Mouse (Mus musculus) midbrain, embryonic 16.5 days (tissue): Measurements from ENCODE around the gene Sptbn4. TPM values are rescaled to one million over a fixed set of nuclear protein-coding genes. Genes with fewer than 3 reads are reported as not detected.

Source experiments
- ATAC-seq: fragments of 200-750 bp; cut with Nextera tagmentation; 2 replicates; pipeline ENCODE4 v1.8.0; 2017; ENCODE audit warnings: moderate TSS enrichment
- H3K27ac ChIP-seq: fragments of 300-500 bp; sonication (generic); 2 replicates; pipeline ENCODE4 v1.5.1; 2014; ENCODE audit warnings: mild to moderate bottlenecking, low read length, mixed read lengths
- H3K27me3 ChIP-seq: fragments of 300-500 bp; sonication (generic); 2 replicates; pipeline ENCODE4 v1.6.1; 2014; ENCODE audit warnings: low read depth, low read length, mixed read lengths; ENCODE audit not compliant: control insufficient read depth, insufficient read depth
- H3K36me3 ChIP-seq: fragments of 300-500 bp; sonication (generic); 2 replicates; pipeline ENCODE4 v1.6.1; 2014; ENCODE audit warnings: mild to moderate bottlenecking, low read length, moderate library complexity, mixed read lengths; ENCODE audit not compliant: control insufficient read depth, insufficient read depth
- H3K4me1 ChIP-seq: fragments of 300-500 bp; sonication (generic); 2 replicates; pipeline ENCODE4 v1.6.1; 2014; ENCODE audit warnings: mild to moderate bottlenecking, low read length, mixed read lengths; ENCODE audit not compliant: control insufficient read depth, insufficient read depth
- H3K4me2 ChIP-seq: fragments of 300-500 bp; sonication (generic); 2 replicates; pipeline ENCODE4 v1.6.1; 2014; ENCODE audit warnings: mild to moderate bottlenecking, low read length, mixed read lengths
- H3K4me3 ChIP-seq: fragments of 300-500 bp; sonication (generic); 2 replicates; pipeline ENCODE4 v1.5.1; 2014; ENCODE audit warnings: low read depth, mild to moderate bottlenecking, low read length, moderate library complexity, mixed read lengths
- H3K9ac ChIP-seq: fragments of 300-500 bp; sonication (generic); 2 replicates; pipeline ENCODE4 v1.6.1; 2014; ENCODE audit warnings: low read depth, low read length, mixed read lengths
- H3K9me3 ChIP-seq: fragments of 300-500 bp; sonication (generic); replicated peaks from 2 replicates; pipeline ENCODE4 v1.6.1; 2014; ENCODE audit warnings: mild to moderate bottlenecking, low read length, mixed read lengths; ENCODE audit not compliant: control insufficient read depth, poor library complexity, severe bottlenecking
- WGBS: fragments of 180-500 bp; shearing (Covaris S2); extraction: QIAGEN DNeasy Blood & Tissue Kit; methylation state at CpG from one replicate; pipeline ENCODE4 v1.1.7; 2014; 5-methylcytosine and 5-hydroxymethylcytosine counted together
- polyA plus RNA-seq: library from polyadenylated mRNA; unstranded; fragments of >200 nt; fragmentation: Nextera tagmentation; extraction: Ambion mirVana; gene quantifications from 2 replicates; pipeline ENCODE4 v1.2.1, GENCODE M21; 2015

The Sptbn4 gene
- polyA plus RNA-seq, 1 experiment from 2014 or later = 3.1 TPM

DNA sequence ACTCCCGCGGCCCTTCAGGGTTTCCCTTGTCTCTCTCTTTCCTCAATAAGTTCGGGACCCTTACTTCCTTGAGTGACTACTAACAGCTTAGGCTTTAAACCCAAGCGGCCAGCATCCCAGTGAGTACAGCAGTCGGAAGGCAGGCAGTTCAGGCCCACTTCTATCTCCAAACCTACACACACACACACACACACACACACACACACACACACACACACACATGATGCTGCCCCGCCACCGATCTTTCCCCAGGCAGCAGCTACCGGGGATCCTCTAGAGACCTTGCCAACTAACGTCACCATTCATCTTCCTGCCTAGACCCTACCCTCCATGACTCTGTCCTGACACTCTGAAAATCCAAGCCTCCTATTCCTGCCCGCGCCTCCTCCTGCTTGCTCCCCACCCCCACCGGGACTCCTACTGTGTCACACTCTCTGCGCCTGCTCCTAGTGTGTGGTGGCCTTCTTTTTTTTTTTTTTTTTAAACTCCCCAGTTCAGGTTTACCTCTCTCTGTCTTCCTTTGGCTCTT, 40.3 kb upstream of the Sptbn4 start:
- peak overlapping the region; percentile 52 for H3K4me2 ChIP-seq
- 2% methylated on average over 13 of the region's 13 CpGs for WGBS
- peaks cover 5% of the 10 kb centered on the region for H3K4me1 ChIP-seq
- no peaks in the 10 kb centered on the region for H3K27me3 ChIP-seq
- no peaks in the 10 kb centered on the region for H3K9me3 ChIP-seq
- no peaks in the 10 kb centered on the region for H3K36me3 ChIP-seq
- ATAC-seq = no peak
- peak overlapping the region; percentile 90 for H3K27ac ChIP-seq
- H3K4me3 ChIP-seq = peak overlapping the region; percentile 62
- H3K9ac ChIP-seq = peak overlapping the region; percentile 76

DNA sequence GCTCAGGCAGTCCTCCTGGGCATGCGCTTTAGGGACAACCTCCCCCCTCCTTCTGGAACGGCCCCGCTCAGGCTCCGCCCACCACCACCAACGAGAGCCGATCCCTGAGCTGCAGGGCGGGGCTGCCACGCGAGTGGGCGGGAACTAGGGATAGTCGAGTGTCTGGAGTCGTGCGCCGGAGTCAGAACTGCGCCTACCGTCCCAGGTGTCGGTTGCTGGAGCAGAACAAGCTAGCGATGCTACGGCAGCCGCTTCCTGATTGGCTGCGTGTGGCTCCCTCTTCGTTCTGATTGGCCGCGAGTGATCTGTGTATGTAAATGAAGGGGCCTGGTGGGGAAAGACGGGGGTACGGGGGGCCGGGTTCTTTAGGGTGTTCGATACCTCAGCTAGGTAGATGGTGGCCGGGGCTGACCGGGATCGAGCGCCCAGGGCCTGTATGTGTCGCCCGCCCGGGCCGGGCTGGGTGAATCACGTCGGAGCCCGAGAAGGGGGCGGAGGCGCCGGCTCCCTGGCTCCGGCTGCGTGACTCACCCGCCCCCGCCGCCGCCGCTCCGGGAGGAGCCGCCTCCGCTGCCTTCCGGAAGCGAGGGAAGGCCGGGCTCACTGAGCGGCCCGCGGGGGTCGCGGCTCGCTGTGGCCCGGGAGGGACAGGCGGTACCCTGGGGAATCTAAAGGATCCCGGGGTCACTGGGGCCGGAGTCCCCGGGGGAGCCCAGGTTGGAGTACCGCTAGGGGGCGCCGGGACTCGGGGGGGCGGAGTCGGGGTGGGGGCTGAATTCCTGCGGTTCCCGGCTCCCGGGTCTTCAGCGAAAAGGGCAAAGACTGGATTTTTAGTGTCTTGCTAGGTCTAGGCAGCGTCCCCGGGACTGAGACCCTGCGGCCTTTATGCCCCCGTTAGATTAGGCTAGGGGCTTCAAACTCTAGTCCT, 39.5 kb upstream of the Sptbn4 start, which contains the start of gene Sertad1:
Gene Sertad1 (plus strand): TSS at position 141 of the 928 bp plus-strand sequence.
- under 1% methylated on average over 67 of the region's 80 CpGs for WGBS
- peak; percentile 98 for ATAC-seq

DNA sequence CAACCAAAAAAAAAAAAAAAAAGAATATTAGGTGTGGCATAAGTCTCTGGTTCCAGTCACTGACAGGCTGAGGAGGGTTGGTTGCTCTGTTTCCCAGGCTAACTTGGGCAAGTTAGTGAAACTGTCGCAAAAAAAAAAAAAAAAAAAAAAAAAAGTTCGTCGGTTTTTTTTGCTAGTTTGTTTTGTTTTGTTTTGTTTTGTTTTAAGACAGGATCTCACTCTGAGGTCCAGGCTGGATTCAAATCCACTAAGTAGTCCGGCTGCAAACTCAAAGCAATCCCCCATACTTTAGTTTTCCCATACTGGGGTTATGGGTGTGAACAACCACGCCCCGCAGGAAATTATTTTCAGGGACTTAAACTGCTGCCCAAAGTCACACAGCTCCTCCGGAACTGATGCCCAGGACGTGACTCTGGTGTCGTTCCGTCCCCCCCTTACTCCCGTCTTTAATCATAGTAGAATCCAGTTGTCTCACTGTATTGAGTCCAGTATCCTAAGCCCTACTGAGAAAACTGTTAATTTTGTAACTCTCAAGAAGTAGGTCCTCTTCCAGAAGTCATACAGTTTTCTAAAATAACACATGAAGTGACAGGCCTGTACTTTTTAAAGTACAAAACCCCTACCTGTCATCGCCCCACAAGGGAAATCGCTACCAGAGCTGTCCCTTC, 38.8 kb upstream of the Sptbn4 start:
- no peak overlapping the region; the same call in 1 of the 2 replicates for H3K27ac ChIP-seq
- WGBS = 3% methylated on average over 13 of the region's 13 CpGs
- ATAC-seq = peak; percentile 38; the same call in 1 of the 2 replicates
- H3K4me2 ChIP-seq = peak overlapping the region; percentile 52
- H3K9me3 ChIP-seq = no peaks in the 10 kb centered on the region
- no peaks in the 10 kb centered on the region for H3K36me3 ChIP-seq
- H3K27me3 ChIP-seq = no peaks in the 10 kb centered on the region
- H3K4me3 ChIP-seq = peak overlapping the region; percentile 62
- H3K4me1 ChIP-seq = peaks cover 11% of the 10 kb centered on the region
- peak overlapping the region; percentile 76; the same call in 1 of the 2 replicates for H3K9ac ChIP-seq

More for the DNA sequence above, 39.5 kb upstream of the Sptbn4 start, which contains the start of gene Sertad1:
- peak within 1 kb of the TSS; percentile 90 for H3K27ac ChIP-seq
- peaks cover 5% of the 10 kb centered on the region for H3K4me1 ChIP-seq
- H3K4me3 ChIP-seq = peak within 1 kb of the TSS; percentile 62
- peak within 1 kb of the TSS; percentile 76 for H3K9ac ChIP-seq
- no peaks in the 10 kb centered on the region for H3K9me3 ChIP-seq
- H3K36me3 ChIP-seq = no peaks in the 10 kb centered on the region
- H3K27me3 ChIP-seq = no peaks in the 10 kb centered on the region
- H3K4me2 ChIP-seq = peak within 1 kb of the TSS; percentile 52

DNA sequence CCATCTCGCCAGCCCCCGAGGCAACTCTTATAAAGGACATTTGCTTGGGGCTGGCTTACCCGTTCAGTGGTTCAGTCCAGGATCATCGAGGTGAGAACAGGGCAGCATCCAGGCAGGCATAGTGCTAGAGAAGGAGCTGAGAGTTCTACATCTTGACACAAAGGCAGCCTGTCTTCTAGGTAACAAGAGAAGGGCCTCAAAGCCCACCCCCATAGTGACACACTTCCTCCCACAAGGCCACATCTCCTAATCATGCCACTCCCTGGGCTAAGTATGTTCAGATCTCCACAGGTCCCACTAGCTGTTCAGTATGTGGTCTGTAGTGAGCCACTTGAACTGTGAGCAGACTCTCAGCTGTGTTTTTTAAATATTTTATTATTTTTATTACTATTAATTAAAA, 36.4 kb upstream of the Sptbn4 start:
- ATAC-seq = no peak
- Histone ChIP-seq H3K9me3 (no peaks in the 10 kb centered on the region), H3K27me3 (no peaks in the 10 kb centered on the region), H3K27ac (no peak overlapping the region), H3K4me1 (peaks cover 11% of the 10 kb centered on the region), H3K4me2 (no peak overlapping the region), H3K36me3 (no peaks in the 10 kb centered on the region), H3K4me3 (no peak overlapping the region), H3K9ac (no peak overlapping the region)
- WGBS = 78% methylated on average over 4 of the region's 4 CpGs

DNA sequence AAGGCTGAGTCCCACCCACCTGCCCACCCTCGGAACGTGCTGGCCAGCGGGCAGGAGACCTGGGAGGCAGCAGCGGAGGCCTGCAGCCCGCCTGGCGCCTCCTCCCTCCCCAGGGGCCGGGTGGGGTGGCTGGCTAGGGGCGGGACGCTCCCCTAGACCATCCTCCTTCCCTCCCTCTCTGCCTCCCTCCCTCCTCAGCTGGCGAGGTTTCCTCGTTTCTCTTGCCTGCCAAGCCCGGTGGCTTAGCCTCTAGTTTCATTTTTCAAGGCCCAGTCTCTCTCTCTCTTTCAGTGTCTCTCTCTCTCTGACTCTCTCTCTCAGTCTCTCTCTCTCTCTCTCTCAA, 34.1 kb upstream of the Sptbn4 start:
- Histone ChIP-seq H3K9ac (peak overlapping the region; percentile 65), H3K4me2 (peak overlapping the region; percentile 65), H3K4me3 (peak overlapping the region; percentile 33), H3K27ac (peak overlapping the region; percentile 7; the same call in 1 of the 2 replicates), H3K36me3 (no peaks in the 10 kb centered on the region), H3K9me3 (no peaks in the 10 kb centered on the region), H3K4me1 (peaks cover 9% of the 10 kb centered on the region), H3K27me3 (no peaks in the 10 kb centered on the region)
- 0% methylated on average over 4 of the region's 12 CpGs for WGBS
- ATAC-seq = peak; percentile 40

DNA sequence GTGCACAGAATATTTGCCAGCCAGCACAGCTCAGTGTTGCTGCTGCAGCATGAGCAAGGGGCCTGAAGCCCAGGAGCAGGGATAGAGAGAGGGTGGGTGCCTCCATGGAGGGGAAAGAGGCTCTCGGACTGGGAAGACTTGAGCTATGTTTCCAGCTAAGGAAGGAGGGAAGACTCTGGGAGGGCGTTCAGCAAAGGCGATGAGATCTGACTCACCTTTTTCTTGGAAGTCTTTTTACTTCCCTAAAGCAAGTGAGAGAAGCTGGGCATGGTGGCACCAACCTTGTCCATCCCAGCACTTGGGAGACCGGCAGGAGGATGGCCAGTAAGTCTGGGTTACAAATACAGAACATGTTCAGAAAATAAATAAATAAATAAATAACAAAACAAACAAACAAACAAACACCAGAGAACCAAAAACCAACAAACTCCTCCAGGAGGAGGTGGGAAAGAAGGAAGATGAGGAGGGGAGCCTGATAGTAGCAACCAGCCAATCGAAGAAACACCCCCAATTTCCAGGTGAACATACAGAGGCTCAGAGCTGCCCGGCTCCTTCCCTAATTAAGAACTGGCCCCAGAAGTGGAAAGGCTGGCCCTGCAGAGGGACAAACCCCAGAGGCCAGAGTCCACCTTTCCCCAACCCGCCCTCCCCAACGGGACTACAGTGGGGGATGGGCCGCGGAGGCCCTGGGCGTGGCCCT, 33.6 kb upstream of the Sptbn4 start:
- 14% methylated on average over 11 of the region's 11 CpGs for WGBS
- peak; percentile 25; the same call in 1 of the 2 replicates for ATAC-seq
- Histone ChIP-seq H3K27me3 (no peaks in the 10 kb centered on the region), H3K4me3 (peak overlapping the region; percentile 33), H3K4me2 (peak overlapping the region; percentile 65), H3K4me1 (peaks cover 6% of the 10 kb centered on the region), H3K9ac (peak overlapping the region; percentile 65), H3K36me3 (no peaks in the 10 kb centered on the region), H3K27ac (no peak overlapping the region; the same call in 1 of the 2 replicates), H3K9me3 (no peaks in the 10 kb centered on the region)

DNA sequence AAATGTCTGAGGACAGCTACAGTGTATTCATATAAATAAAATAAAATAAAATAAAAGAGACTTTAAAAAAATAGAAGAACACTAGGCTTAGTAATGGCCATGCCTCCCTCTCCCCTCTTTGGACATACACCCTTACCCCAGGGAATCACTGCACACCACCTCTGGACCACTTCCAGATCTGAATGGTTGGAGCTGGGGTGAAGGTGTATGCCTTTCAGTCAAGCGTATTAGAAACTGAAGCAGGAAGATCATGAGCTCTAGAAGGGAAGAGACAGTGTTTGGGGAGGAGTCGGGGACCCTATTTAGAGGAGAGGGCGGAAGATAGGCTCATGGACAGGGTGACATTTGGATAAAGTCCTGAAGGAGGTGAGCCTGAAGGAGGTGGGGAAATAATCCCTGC, 33.0 kb upstream of the Sptbn4 start:
- Histone ChIP-seq H3K27me3 (no peaks in the 10 kb centered on the region), H3K4me1 (peaks cover 6% of the 10 kb centered on the region), H3K9ac (no peak overlapping the region), H3K4me2 (no peak overlapping the region), H3K9me3 (no peaks in the 10 kb centered on the region), H3K4me3 (no peak overlapping the region), H3K36me3 (no peaks in the 10 kb centered on the region), H3K27ac (no peak overlapping the region)
- ATAC-seq = no peak
- 75% methylated on average over 3 of the region's 3 CpGs for WGBS

DNA sequence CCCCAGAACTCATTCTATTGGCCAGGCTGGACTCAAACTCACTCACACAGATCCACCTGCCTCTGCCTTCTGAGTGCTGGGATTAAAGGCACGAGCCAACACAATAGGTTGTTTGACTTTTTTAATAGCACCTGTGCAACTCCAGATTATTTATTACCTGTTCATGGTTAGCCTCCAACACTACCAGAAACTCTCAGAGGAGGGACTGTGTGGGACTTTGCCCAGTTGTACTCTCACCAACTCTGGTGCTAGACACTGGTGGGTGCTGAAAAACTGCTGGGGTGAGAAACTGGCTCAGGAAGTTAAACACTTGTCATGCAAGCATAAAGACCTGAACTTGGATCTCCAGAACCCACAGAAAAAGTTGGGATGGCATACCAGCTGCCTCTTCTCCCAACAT, 32.3 kb upstream of the Sptbn4 start:
- H3K9me3 ChIP-seq = no peaks in the 10 kb centered on the region
- H3K4me3 ChIP-seq = no peak overlapping the region
- no peak for ATAC-seq
- no peaks in the 10 kb centered on the region for H3K27me3 ChIP-seq
- no peak overlapping the region for H3K27ac ChIP-seq
- no peak overlapping the region for H3K9ac ChIP-seq
- H3K36me3 ChIP-seq = no peaks in the 10 kb centered on the region
- 83% methylated on average over 1 of the region's 1 CpGs for WGBS
- H3K4me2 ChIP-seq = no peak overlapping the region
- H3K4me1 ChIP-seq = peaks cover 9% of the 10 kb centered on the region
